Mouse (Mus musculus) adrenal gland (tissue): ENCODE results near the gene Fez2.

Source experiments
- intact Hi-C: fragments of 180-260 bp; cut with DNase I; formaldehyde crosslinking; loops from one replicate; pipeline ENCODE4 v1.15.1; 2025
- long read RNA-seq, 2 experiments: library from polyadenylated mRNA; unstranded; transcript quantifications; one replicate each; pipeline ENCODE4 v2.0.0; 2020; ENCODE audit warnings: borderline replicate concordance in 1 of 2; ENCODE audit not compliant: insufficient replicate concordance in 1 of 2

Fez2 gene
- long read RNA-seq, experiment 1, transcript Fez2-202 (9 exons, 2,041 nt): minor isoform, 7 of 167 reads
- long read RNA-seq, experiment 1, transcript Fez2-201 (8 exons, 1,939 nt): major isoform, 144 of 167 reads
- long read RNA-seq, experiment 1, partial matches to known transcripts: 12 of 167 reads
- long read RNA-seq, experiment 1, other reads (novel, unspliced or antisense): 4 of 167 reads
- long read RNA-seq, experiment 2, transcript Fez2-202 (9 exons, 2,041 nt): minor isoform, 6 of 151 reads
- long read RNA-seq, experiment 2, transcript Fez2-201 (8 exons, 1,939 nt): major isoform, 116 of 151 reads
- long read RNA-seq, experiment 2, partial matches to known transcripts: 24 of 151 reads
- long read RNA-seq, experiment 2, other reads (novel, unspliced or antisense): 4 of 151 reads

DNA sequence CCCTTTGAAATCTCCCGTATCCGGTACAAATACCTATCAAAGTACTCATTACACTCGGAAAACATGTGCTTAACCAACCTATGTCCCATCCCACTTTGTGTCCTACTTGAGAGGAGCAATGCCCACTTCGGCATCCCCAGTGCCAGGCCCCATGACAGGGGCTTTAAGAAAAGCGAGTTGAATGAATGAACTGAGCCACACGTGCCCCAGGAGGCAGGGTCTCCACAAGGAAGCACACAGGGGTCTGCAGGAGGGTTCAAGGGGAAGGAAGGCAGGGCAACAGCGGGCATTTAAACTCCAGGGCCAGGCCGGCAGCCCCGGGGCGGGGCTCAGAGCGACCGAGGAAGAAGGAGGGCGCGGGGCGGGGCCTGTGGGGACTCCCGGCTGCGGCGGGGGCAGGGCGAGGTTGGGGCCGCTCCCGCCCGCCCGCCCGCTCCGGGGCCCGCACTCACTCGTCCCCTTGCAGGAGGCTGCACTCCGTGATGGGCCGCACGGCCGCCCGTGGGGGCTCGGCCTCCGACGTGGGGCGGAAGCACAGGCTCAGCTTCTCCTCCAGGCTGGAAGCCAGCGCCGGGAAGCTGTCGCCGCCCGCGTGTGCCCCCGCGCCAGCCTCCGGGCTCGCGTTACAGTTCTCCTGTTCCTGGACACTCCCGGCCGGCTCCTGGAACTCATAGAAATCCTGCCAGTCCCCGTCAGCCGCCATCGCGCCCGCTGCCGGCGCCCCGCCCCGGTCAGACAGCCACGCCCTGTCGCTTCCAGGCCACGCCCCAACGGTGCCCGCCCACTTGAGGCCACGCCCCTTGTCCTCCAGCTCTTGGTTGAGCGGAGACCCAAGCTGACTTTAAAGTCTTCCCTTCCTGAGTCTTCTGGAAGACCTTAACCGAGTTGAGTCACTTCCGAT is at the start of gene Fez2:
Gene Fez2 (minus strand): TSS at position 772 of the 901 bp plus-strand sequence.
- intact Hi-C loops: no loop called here

DNA sequence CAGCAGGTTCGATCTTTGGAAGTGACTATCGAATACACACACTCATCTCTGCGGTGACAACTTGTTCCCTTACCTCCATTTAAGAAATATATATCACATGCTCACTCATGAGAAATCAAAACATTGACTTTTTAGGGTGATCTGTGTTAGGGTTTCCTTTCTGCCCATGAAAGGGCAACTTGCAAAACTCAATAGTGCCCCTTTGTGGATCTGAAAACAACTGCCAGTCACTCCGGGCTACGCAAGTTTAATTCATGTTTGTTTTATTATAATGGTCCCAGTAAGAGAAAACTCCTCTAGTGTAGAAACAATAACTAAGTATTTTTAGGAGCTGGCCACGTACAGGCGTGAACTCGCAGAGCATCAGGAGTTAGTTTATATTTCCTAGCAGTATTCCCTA is 47.5 kb upstream of the Fez2 start:
- intact Hi-C loops: no loop called here

DNA sequence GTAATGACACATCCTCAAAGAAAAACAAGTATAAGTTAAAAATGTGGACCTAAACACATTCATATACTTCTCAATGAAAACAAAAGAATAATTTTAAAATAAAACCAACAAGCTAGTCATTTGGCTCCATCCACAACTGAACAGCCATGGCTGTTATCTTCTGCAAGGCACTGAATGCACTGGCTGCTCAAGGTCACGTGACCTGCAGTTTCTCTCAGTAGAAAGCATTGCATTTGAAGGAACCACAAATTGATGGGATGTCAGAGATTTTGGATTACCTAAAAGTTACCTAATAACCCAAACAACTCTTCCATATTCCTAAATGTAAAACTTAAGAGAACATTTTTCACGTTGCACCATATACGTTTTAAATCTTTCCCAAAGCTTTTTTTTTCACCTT is 47.1 kb upstream of the Fez2 start:
- intact Hi-C loops: no loop called here

- intact Hi-C loops: no loop called here
These were observed 42.2 kb upstream of the Fez2 start for GRCm38 (mm10) chr17:78460140-78460539.

- intact Hi-C loops: loop anchor here (1.0 kb wide), 1 partner anchor 258 kb away; no protein-coding TSS in a partner anchor
These were observed 37.6 kb upstream of the Fez2 start for GRCm38 (mm10) chr17:78455556-78455955.

- intact Hi-C loops: loop anchor here (1.0 kb wide), 1 partner anchor 258 kb away; no protein-coding TSS in a partner anchor
These were observed 37.2 kb upstream of the Fez2 start for GRCm38 (mm10) chr17:78455114-78455513.

DNA sequence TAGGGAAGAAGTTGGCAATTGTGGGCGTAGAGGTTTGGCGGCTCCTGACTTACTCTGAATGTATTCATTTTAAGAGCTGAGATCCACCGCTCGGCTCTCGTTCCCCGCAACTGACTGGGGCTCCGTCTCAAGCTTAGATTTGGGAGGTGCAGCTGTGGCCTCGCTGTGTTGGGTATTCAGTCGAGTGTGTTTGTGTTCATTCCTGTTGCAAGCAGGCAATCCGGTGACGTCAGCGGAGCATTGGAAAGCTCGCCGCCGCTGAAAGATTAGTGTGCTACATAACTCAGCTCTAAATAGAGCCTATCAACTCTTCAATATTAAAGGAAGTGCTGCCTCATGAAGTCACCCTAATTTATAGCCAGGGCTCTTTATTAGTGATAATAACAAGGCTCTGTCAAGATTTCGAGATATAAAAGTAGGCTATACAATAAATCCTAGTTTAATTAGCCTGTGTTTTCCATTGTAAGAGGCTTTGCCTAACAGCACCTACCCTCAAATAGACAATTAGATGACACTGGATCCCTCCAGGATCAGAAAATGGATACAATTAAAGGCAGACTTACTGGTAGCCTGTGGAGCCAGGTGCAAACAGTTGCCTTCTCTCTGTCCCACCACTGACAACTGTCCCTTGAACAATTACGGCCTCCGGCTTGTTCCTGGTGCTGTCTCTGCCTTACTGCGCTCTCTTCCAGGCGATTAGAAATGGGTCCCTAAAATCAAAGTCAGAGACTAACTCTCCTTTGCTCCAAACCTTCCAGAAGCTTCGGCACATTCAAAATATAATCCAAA is 36.4 kb upstream of the Fez2 start:
- intact Hi-C loops: no loop called here

DNA sequence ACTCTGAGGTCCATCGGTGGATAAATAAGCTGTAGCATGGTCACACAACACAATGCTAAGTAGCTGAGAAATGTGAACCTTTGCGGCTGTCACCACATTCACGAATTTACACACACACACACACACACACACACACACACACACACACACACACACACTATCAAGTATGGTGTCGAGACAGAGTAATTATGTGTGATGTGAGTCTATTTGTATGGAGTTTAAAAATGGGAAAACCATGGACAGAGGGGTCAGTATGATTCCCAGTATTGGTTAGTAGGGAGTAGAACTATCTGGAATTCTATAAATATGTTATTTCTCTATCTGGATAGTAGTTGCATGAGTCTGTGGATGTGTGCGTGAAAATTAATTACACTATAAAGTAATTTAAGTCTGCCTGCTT is 35.6 kb upstream of the Fez2 start:
- intact Hi-C loops: no loop called here

DNA sequence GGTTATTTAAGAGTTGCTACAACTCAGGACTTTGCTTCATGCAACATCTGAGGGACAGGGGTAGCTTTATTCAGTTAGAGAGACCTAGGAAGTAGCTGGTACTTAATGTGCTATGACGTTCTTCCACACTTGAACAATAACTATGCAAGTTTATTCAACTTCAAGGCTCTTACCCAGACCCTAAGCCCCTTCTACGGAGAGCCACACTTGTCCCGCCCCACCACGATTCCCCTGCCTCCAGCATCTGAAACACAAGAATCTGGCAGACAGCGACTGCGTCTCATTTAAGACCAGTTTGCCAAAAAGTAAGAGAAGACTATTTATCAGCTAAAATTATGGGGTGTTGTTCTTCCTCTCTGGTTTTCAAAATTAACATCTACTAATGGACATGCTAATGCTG is 33.9 kb upstream of the Fez2 start:
- intact Hi-C loops: no loop called here

- intact Hi-C loops: no loop called here
These were observed 33.4 kb upstream of the Fez2 start for GRCm38 (mm10) chr17:78451332-78451793.

- intact Hi-C loops: no loop called here
These were observed 31.8 kb upstream of the Fez2 start for GRCm38 (mm10) chr17:78449635-78450197.

GRCm38 (mm10) chr17:78444826-78445225 is 26.9 kb upstream of the Fez2 start:
- intact Hi-C loops: no loop called here

DNA sequence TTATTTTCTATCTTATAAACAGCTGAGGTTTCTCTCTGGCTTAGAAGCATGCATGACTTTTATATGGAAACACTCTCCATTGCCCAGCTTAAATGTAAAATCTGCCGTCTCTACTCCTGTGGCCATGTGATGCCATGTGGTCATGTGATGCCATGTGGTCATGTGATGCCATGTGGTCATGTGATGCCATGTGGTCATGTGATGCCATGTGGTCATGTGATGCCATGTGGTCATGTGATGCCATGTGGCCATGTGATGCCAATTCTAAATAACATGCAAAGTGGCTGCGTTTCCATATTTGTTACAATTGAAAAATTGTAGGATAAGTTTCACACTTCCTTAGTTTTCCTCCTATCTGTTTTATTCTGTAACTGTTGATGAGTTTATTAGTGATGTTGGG is 22.8 kb upstream of the Fez2 start:
- intact Hi-C loops: no loop called here

DNA sequence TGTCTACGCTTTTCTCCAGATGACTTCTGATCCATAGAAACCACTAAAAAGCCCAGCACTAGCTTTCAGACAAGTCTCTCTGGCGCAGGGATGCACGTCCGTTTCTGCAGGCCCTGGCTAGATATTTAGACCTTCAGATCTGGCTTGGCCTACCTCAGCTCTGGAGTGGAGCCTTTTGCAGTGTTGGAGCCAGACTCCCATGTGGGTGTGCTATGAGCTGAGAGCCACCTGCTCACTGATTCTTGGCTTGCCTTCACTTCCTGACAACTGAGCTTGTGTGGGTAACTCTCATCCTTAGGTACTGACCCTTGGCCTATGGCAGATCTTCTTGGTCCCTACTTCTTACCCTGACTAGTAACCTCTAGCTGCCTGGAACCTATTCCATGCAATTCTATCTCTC is 19.2 kb upstream of the Fez2 start:
- intact Hi-C loops: loop anchor here (5.0 kb wide), 1 partner anchor 240 kb away; no protein-coding TSS in a partner anchor

DNA sequence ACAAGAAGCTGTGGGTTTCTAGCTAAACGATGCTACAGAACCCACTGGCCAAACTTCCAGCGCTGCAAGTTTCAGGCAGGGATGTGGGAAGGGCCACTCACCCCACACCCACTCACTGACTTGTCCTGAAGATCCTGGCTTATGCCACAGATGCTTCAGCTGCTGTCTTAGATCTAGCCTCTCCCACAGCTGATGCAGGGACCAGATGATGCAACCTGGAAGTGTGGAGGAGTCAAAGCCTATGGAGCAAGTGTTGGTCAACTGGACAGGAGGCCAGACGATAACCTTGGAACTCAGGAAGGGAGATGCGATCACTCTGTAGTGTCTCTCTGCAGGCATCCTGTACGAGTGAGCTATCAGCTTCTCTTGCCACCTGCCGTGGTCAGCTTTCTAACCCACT is 17.7 kb upstream of the Fez2 start:
- intact Hi-C loops: loop anchor here (5.0 kb wide), 1 partner anchor 238 kb away; no protein-coding TSS in a partner anchor

DNA sequence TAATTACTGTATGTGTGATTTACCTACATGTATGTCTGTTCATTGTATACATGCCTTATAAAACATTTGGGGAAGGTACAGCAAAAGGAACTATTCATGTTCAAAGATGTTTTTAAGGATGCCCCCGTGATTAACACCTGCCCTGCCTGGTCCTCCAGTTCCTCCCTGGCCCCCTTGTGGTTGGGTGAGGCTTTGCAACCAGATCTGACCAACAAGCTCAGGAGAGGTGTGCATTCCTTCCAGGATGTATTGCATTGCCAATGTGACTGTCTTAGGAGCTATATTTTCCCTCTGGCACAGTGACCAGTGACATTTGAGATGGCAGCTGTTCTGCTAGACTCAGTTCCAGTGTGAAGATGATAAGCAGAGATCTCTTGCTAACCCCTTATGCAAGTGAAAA is 16.8 kb upstream of the Fez2 start:
- intact Hi-C loops: loop anchor here (5.0 kb wide), 1 partner anchor 237 kb away; no protein-coding TSS in a partner anchor

DNA sequence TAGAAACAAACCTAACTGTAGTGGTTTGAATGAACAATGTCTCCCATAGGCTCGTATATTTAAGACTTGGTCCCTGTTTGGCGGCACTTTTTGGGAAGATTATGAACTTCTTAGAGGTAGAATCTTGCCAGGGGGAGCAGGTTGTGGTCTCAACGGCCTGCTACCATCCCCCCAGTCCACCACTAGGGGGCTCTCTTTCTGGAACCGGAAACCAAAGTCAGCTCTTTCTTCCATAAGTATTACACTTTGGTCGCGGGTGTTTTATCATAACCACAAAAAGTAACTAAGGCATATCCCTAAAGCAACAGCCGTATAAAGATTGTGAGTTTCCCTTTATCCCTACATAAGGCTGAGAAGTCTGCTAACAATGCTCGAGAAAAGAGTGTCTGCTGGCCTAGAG is 12.4 kb upstream of the Fez2 start:
- intact Hi-C loops: no loop called here

- intact Hi-C loops: no loop called here
These were observed 11.1 kb upstream of the Fez2 start for GRCm38 (mm10) chr17:78429051-78429450.

DNA sequence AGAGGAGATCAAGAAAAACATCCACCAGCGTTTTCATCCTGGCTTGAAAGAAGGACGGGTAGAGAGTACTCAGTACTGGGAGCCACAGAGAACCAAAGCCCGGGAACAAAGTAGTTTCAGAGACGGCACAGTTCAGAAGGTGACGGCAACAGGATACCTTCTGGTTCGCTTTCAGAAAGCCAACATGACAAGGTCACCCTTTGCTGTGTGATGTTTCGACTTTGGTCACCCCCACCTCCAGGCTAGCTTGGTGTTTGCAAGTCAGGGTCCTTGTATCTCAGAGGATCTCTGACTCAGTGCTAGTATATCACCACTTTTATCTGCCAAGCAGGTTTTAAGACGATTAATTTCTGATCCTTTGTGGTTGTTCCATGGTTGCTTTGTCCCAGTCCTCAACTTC is 7.1 kb upstream of the Fez2 start:
- intact Hi-C loops: no loop called here

- intact Hi-C loops: no loop called here
These were observed 1.3 kb upstream of the Fez2 start for GRCm38 (mm10) chr17:78419216-78419615.

DNA sequence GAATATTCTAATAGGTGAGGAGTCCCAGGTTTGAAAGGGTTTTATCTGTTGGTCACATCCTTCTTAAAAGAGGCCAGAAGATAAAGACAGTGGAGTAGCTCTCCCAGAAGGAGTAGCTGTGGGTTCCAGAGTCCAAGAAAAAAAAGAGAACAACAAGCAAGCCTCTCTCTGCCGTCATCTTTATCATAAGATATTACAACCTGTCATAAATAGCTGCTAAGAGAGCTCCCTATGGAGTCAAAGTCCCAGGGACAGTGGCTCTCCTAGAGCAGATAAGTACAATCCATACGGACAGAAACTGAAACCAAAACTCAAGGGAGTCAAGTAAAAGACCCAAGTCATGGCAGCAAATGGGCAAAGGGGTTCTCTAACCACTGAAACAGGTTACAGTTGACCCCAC is 2.7 kb downstream of the Fez2 start:
- intact Hi-C loops: no loop called here
